Mouse (Mus musculus): ENCODE measurements around the gene Ranbp3l. TPM values are rescaled to one million over a fixed set of nuclear protein-coding genes. Genes with fewer than 3 reads are reported as not detected.

The Ranbp3l gene
- total RNA-seq, 2 experiments from 2014 or later: 1.2 to 1.8 TPM

DNA sequence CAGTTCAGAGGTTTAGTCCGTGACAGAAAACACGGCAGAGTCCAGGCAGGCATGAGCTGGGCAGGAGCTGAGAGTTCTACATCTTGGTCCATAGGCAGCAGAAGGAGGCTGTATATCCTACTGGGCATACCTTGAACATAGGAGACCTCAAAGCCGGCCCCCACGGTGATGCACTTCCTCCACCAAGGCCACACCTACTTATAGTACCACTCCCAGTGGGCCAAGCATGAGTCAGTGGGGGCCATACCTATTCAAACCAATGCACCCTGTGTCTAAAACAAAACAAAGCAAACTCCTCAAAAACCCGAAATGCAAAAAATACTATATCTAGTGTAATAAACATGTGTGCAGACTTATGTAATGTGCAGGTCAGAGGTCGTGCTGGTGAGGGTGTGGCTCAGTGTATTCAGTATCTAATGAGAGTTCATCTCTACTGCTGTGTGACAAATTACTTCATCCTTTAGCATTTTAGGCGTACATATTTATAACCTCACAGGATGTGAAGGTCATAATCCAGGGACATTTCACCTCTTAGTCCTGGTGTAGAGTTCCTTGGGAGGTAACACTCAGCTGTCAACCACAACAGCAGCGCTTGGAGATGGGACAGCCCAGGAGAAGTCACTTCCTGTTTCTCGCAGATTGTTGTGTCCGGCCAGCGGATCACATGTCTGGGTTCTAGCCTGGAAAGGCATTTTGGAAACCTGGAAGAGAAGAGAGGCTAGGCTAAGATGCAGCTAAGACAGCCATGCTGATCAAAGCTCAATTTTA, 126.0 kb downstream of the Ranbp3l start:
- no peak for DNase-seq (ENCODE audit: low spot score in 2 of 2)

DNA sequence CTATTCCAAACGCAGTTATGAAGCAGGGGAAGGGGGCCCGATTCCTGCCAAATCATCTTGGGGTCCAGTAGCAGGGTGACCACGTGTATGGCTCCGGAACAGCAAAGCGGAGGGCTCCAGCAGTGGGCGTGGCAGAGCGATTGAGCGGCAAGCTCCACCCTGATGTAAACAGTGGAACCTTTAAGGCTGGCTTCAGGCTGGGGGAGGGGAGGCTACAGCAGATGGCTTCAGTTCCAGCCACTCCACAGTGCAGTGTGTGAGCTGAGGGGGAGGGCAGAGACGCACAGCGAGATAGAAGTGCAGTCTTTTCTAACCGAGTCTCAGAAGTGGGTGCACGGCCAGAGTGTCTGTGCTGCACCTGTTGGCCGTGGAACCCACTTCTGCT, 126.6 kb downstream of the Ranbp3l start:
- DNase-seq (ENCODE audit: low spot score in 2 of 2): no peak

DNA sequence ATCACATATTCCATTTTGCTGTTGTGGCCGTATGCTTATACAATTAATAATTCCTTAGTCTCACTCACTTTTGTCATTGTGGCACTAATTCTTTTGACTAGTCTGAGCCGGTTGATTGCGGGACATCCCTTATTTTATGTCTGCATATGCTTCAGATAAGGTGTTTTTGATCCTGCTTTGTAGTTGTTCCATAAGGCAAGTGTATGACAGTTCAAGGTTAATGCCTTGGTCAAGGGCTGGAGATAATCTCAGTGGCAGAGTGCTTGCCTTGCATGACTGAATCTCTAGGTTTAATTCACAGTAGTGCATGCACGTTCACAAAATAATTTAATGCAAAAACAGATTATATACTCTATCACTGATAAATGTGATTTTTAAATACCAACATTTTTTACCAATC, 129.1 kb downstream of the Ranbp3l start:
- DNase-seq (ENCODE audit: low spot score in 2 of 2): no peak

DNA sequence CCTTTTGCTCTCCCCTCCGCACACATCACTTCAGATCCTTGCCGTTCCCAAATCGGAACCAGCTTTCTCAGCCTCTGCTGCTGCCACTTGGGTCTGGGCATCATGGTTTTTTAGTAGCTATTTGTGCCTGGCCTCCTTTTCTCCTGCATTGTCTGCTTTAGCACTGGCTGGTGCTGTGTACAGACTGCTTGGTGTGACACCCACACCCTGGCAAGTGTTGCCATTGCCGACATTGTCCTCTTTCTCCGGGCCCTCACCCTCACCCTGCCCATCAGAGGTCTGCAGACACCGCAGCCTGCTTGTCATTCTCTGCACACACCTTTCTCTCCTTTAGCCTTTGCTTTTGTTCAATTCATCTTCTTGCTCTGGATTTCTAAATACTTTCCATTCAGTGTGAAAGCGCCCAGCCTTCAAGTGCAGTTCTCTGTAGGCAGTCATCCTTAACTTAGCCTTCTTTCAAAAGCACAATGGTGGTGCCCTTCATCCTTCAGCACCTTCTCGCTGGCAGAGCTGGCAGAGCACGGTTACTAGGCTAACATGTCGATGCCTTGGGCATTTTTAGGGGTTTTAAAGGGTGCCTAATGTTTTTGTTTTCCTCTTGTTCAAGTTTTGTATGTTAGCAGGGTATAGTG, 132.8 kb downstream of the Ranbp3l start:
- no peak for DNase-seq (ENCODE audit: low spot score in 2 of 2)

DNA sequence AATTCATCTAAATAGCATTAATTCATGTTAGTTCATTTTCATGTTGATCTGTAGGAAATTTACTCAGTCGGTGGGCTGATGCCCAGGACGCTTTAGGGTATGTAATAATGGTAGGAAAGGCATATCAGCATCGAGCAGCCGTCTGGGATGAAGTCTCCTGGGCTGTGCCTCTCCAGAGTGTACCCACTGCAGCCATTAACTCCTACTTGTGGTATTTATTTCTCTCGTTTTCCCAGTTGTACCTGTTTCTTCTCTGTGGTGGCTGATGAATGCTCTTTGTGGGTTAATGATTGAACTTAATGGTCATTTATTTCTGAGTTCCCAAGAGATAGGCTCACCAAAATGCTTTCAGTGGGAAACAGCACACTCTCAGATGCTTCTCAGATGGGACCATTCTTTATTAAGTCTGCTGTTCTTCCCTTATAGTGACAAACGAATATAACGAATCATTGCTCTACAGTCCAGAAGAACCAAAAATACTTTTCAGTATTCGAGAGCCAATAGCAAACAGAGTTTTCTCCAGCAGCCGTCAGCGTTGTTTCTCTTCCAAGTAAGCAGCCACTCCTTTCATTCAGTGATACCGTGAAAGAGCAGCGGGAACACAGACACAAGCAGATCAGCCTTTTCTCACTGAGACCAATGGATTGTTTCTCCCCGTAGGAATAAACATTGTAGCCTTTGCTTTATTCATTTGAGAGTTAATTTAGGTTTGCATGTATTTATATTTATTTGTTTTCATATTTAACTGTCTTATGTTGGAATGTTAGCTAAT, 138.7 kb downstream of the Ranbp3l start:
- DNase-seq (ENCODE audit: low spot score in 2 of 2): no peak

DNA sequence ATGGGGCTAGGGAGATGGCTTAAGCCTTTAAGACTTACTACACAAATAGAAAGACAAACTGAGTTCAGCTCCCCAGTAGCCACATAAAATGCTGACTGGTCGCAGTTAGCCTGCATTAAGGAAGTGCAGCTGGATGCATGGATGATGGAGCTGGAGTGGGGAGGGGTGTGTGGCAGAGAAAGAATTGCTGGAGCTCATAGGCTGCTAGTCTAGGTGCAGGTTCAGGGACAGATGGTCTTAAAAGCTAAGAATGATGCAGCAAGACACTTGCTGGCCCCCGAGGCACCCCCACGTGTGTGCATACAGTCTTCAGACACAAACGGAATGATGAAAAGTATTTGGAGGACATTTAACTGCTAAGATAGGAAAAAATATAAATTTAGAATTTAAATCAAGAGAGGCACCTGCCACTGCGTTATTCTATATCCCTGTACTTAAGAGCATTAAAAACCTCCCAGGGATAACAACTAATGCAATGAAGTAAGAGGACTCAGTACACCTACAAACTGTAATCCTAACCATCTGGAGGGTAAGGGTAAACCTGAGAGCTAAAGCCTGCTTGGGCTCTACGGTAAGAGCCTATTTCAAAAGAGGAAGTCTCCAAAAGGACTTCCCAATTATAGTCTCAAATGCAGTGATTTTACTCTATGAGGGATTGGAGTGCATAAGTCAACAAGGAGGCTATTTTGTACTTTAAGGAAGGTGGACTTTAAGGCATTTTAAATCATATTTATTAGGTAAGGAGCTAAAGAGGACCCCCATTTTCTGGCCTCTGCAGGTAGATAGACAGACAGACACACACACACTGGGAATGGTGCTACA, 143.0 kb downstream of the Ranbp3l start:
- no peak for DNase-seq (ENCODE audit: low spot score in 2 of 2)

DNA sequence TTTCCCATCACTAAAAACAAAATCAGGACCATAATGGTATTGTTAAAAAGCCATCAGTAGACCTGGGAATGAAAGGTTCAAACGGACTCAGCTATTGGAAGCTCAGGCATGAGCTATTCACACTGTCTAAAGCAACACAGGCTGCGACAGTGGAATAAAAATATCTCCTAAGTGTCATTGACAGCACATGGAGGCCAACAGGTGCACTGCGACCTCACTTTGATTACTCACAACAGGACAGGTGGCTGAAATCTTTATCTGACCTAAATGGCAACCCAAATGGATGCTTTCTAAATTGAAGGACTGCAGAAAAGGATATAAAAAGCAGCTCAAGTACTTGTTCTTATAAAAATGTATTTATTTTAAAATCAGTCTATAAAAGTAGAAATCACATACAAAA, 143.9 kb downstream of the Ranbp3l start:
- DNase-seq (ENCODE audit: low spot score in 2 of 2): no peak

DNA sequence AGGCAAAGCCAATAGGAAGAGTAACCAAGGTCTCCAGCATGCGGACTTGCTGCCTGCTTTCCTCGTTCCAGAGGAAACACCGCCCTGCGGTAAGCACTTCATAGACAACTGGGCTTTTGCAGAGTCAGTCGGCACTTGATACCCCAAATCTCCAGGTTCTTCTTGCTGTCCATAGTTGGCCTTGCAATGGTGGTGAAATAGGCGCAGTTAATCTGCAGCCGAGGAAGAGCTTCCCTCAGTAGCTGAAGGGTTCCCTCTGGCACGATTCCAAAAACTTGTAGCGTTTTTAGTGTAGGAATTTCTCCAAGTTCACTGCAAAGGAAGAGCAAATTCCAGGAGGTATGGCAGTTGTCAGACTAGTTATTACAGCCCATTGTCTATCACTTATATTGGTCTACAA, 145.8 kb downstream of the Ranbp3l start:
- no peak for DNase-seq (ENCODE audit: low spot score in 2 of 2)

DNA sequence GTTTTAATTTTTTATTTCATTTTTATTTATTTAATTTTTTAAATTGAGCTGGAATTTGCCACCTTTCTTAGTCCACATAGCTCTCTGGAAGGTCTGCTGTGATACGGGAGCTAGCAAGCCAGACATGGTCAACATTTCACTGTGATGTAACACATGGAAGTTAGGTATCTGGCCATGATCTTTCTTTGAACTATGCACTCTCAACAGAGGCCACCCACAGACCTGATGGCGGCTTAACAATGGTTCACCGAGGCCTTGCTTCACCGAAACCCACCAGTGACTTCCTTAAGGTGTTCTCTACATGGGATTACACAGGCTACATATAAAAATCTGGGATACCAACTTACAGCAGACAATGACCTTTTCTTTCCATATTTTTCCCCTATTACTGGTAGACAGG, 146.4 kb downstream of the Ranbp3l start:
- DNase-seq (ENCODE audit: low spot score in 2 of 2): no peak

DNA sequence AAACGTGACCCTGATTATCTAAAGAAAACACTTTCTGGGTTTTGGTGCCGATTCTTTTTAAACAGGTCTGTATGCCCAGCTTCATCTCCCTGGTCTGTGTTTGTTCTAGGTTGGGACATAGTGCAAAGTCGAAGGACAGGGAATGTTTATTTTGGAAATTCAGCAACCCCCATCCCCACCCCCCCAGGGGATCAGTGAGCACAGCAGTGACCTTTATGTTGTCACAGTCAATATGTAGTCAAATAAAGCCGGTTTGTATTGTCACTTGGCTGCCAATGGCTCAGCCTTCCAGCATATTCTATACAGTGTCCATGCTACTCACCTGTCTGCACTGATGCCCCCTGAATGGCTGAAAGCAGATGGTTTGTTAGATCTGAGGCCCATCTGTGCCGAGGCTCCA, 146.8 kb downstream of the Ranbp3l start:
- DNase-seq (ENCODE audit: low spot score in 2 of 2): no peak

Other genes starting within 250 kb of the Ranbp3l start
- gene Nadk2, start 103.3 kb downstream of the Ranbp3l start, total RNA-seq (2021): 10 to 100 TPM; 34.1 to 34.5 TPM
- gene Lmbrd2, start 172.6 kb downstream of the Ranbp3l start, total RNA-seq (2021): 10 to 100 TPM; 17.9 to 18.0 TPM
- 10 to 100 TPM; 19.8 to 20.1 TPM for gene Skp2, start 187.5 kb downstream of the Ranbp3l start, total RNA-seq (2021)

Measured in gastrocnemius, postnatal 4 days (tissue).